In the genomic region with DNA sequence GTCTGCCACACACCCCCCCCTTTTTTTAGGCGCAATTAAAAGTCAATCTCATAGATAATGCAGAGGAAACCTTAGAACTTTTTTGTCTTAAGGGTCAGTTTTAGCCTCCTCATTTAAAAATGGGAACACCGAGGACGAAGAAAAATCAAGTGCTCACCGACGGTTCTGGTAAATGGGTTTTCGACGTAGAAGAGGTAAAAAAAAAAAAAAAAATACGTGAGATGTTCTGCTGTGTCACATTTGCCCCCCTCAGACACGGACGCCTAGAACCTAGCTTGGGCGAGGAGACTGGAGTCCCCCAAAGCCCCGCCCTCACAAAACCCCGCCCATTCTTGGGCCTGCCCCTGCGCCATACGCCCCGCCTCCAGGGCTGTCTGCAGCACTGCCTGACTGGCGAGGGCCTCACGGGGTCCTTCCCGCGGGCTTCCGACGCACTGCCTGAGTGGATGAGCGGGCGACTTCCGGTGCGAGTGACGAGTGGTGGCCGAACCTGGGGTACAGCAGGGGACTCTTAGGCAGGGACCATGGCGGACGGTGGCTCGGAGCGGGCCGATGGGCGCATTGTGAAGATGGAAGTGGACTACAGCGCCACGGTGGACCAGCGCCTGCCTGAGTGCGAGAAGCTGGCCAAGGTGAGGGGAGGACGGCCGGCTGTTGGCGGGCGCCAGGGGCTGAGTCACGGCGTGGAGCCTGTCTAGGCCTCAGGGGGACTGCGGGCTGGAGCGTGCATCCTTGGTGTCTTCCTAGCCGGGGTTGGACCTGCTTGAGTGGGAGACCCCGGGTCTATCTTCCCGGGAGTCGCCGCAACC, we compare ENCODE assay signal across 8 mouse cellular contexts. TPM values are rescaled to one million over a fixed set of nuclear protein-coding genes. Genes with fewer than 3 reads are reported as not detected.
DNase-seq lines count a peak whose midpoint lies in the region; ATAC-seq and TF ChIP-seq lines count a peak whose summit lies in the region.

TSS of gene Psmd12 (plus strand) at position 432 of the 809 bp plus-strand sequence.

- no peaks in the 10 kb centered on the region for H3K9me3 ChIP-seq in ES-Bruce4 (replicated peaks; ENCODE audit: control insufficient read depth, insufficient read depth, low read length, poor library complexity, severe bottlenecking)
- no peaks in the 10 kb centered on the region for H3K9me3 ChIP-seq in forebrain, embryonic 13.5 days (replicated peaks)
- no peaks in the 10 kb centered on the region for H3K9me3 ChIP-seq in liver, postnatal 0 days (ENCODE audit: low read length)
- no peaks in the 10 kb centered on the region for H3K9me3 ChIP-seq in neural tube, embryonic 14.5 days (ENCODE audit: control insufficient read depth, low read length)

- TF ChIP-seq POLR2A in ES-Bruce4 (IDR thresholded peaks at IDR 0.05; ENCODE audit: insufficient read depth, low read length), result peak; percentile 25

- peak within 1 kb of the TSS; percentile 72 for H3K27ac ChIP-seq in ES-Bruce4 (ENCODE audit: insufficient read depth, low read length)
- peak within 1 kb of the TSS; percentile 59 for H3K27ac ChIP-seq in forebrain, embryonic 13.5 days
- peak within 1 kb of the TSS; percentile 82 for H3K27ac ChIP-seq in liver, postnatal 0 days (ENCODE audit: low read depth)
- peak within 1 kb of the TSS; percentile 56 for H3K27ac ChIP-seq in neural tube, embryonic 14.5 days (ENCODE audit: low read depth, low read length)

- peak within 1 kb of the TSS; percentile 90 for H3K4me3 ChIP-seq in ES-Bruce4 (ENCODE audit: low read depth, low read length)
- peak within 1 kb of the TSS; percentile 97 for H3K4me3 ChIP-seq in forebrain, embryonic 13.5 days
- H3K4me3 ChIP-seq in liver, postnatal 0 days (ENCODE audit: low read depth, low read length), result peak within 1 kb of the TSS; percentile 92
- peak within 1 kb of the TSS; percentile 73 for H3K4me3 ChIP-seq in neural tube, embryonic 14.5 days (ENCODE audit: low read depth, low read length)

- H3K4me2 ChIP-seq in forebrain, embryonic 13.5 days, result peak within 1 kb of the TSS; percentile 99
- peak within 1 kb of the TSS; percentile 87 for H3K4me2 ChIP-seq in liver, postnatal 0 days (ENCODE audit: low read depth, low read length)
- peak within 1 kb of the TSS; percentile 93 for H3K4me2 ChIP-seq in neural tube, embryonic 14.5 days (ENCODE audit: low read depth, low read length)

- H3K4me1 ChIP-seq in ES-Bruce4 (ENCODE audit: control insufficient read depth, insufficient read depth, low read length), result peaks cover 4% of the 10 kb centered on the region
- H3K4me1 ChIP-seq in forebrain, embryonic 13.5 days, result peaks cover 19% of the 10 kb centered on the region
- H3K4me1 ChIP-seq in liver, postnatal 0 days (ENCODE audit: insufficient read depth), result peaks cover 21% of the 10 kb centered on the region
- peaks cover 17% of the 10 kb centered on the region; the same call in 1 of the 2 replicates for H3K4me1 ChIP-seq in neural tube, embryonic 14.5 days (ENCODE audit: control insufficient read depth, insufficient read depth, low read length)

- TF ChIP-seq EP300 in ES-Bruce4 (IDR thresholded peaks at IDR 0.05; ENCODE audit: insufficient read depth, low read depth, low read length), result no peak
- TF ChIP-seq EP300 in liver, postnatal 0 days (IDR thresholded peaks at IDR 0.05; ENCODE audit: low read depth), result peak; percentile 77; the same call in 1 of the 2 replicates

- no peaks in the 10 kb centered on the region for H3K36me3 ChIP-seq in ES-Bruce4 (ENCODE audit: control insufficient read depth, insufficient read depth, low read length, poor library complexity, severe bottlenecking)
- 0 out of 2 replicates have a peak, but pooled peaks cover 3% of the 10 kb centered on the region for H3K36me3 ChIP-seq in forebrain, embryonic 13.5 days (ENCODE audit: poor library complexity, severe bottlenecking)
- H3K36me3 ChIP-seq in liver, postnatal 0 days (replicated peaks; ENCODE audit: insufficient read depth, low read length), result no peaks in the 10 kb centered on the region
- no peaks in the 10 kb centered on the region for H3K36me3 ChIP-seq in neural tube, embryonic 14.5 days (ENCODE audit: control insufficient read depth, insufficient read depth, low read length)

- H3K9ac ChIP-seq in ES-Bruce4 (ENCODE audit: low read depth, poor library complexity, severe bottlenecking), result peak within 1 kb of the TSS; percentile 84
- peak within 1 kb of the TSS; percentile 97 for H3K9ac ChIP-seq in forebrain, embryonic 13.5 days
- peak within 1 kb of the TSS; percentile 91 for H3K9ac ChIP-seq in liver, postnatal 0 days (replicated peaks)
- peak within 1 kb of the TSS; percentile 76 for H3K9ac ChIP-seq in neural tube, embryonic 14.5 days (replicated peaks; ENCODE audit: low read depth, low read length)

- H3K27me3 ChIP-seq in ES-Bruce4 (ENCODE audit: control insufficient read depth, insufficient read depth, low read length, poor library complexity, severe bottlenecking), result no peaks in the 10 kb centered on the region
- no peaks in the 10 kb centered on the region for H3K27me3 ChIP-seq in forebrain, embryonic 13.5 days
- no peaks in the 10 kb centered on the region for H3K27me3 ChIP-seq in liver, postnatal 0 days (ENCODE audit: insufficient read depth, low read length)
- no peaks in the 10 kb centered on the region for H3K27me3 ChIP-seq in neural tube, embryonic 14.5 days (ENCODE audit: control insufficient read depth, insufficient read depth, low read length)

- peak; percentile 97 to 98 for DNase-seq in heart, postnatal 10 days
- peak; percentile 90 for DNase-seq in large intestine, adult 2 months (ENCODE audit: low read depth, low spot score)
- DNase-seq in liver, postnatal 0 days, result peak; percentile 100
- peak; percentile 99 for DNase-seq in testis, postnatal 10 days (ENCODE audit: low spot score)

- no peak for TF ChIP-seq CTCF in ES-Bruce4 (IDR thresholded peaks at IDR 0.05; ENCODE audit: low read depth, low read length)
- TF ChIP-seq CTCF in liver, postnatal 0 days (IDR thresholded peaks at IDR 0.05; ENCODE audit: low read depth), result no peak

- intact Hi-C loops in heart, postnatal 10 days (cut with DNase I), result no loop called here

- under 1% methylated on average over 51 of the region's 51 CpGs for WGBS in forebrain, embryonic 13.5 days
- WGBS in large intestine, adult 2 months, result under 1% methylated on average over 51 of the region's 51 CpGs
- WGBS in liver, postnatal 0 days (ENCODE audit: insufficient replicate concordance), result under 1% methylated on average over 51 of the region's 51 CpGs
- WGBS in neural tube, embryonic 14.5 days, result under 1% methylated on average over 51 of the region's 51 CpGs

- ATAC-seq in cerebellum, adult (ENCODE audit: insufficient number of reproducible peaks, low FRiP score, low TSS enrichment), result peak; percentile 99
- ATAC-seq in forebrain, embryonic 13.5 days, result peak; percentile 100
- peak; percentile 99 for ATAC-seq in liver, postnatal 0 days
- ATAC-seq in neural tube, embryonic 14.5 days (ENCODE audit: low read depth), result peak; percentile 99

RNA-seq across cellular contexts. Expression of gene Psmd12, which starts in this region (rescaled TPM):
- 155 and 167 TPM in 2 replicates for polyA plus RNA-seq in ES-Bruce4 (2011; ENCODE audit: insufficient read depth, insufficient read length, low read depth, missing spikeins)
- polyA plus RNA-seq in forebrain, embryonic 13.5 days (2015; fragmentation: Nextera tagmentation; extraction: Ambion mirVana), result 171 and 174 TPM in 2 replicates
- 10 to 100 TPM; 91.0 to 91.5 TPM for total RNA-seq in heart, postnatal 10 days (2021)
- 13.0 and 13.8 TPM in 2 replicates for polyA plus RNA-seq in large intestine, adult 2 months (2012; rRNA removed)
- 78.8 and 79.6 TPM in 2 replicates for polyA plus RNA-seq in liver, postnatal 0 days (2015; fragmentation: Nextera tagmentation; extraction: Ambion mirVana)
- polyA plus RNA-seq in neural tube, embryonic 14.5 days (2014; fragmentation: Nextera tagmentation; extraction: Ambion mirVana), result 159 and 167 TPM in 2 replicates

Comparison
In these comparisons a context has a peak if more than half of its experiments do, and no peak if none do; other contexts are left out.
1. Peak in every context shown above with its lines: DNase-seq, ATAC-seq, H3K4me3 ChIP-seq and H3K27ac ChIP-seq.